Mouse (Mus musculus) myocyte (in vitro differentiated cells): ENCODE results near the gene Efna4.

Experiments
- CEBPB ChIP-seq: IDR thresholded peaks from 2 replicates; pipeline ENCODE4 v1.6.1; 2011; ENCODE audit warnings: mild to moderate bottlenecking, moderate library complexity; ENCODE audit not compliant: poor library complexity, insufficient read depth, severe bottlenecking
- E2F4 ChIP-seq: IDR thresholded peaks from one replicate; pipeline ENCODE4 v1.6.1; 2011; ENCODE audit warnings: mild to moderate bottlenecking, control low read depth, moderate library complexity; ENCODE audit not compliant: insufficient read depth
- MAX ChIP-seq: IDR thresholded peaks from one replicate; pipeline ENCODE4 v1.6.1; 2011; ENCODE audit warnings: low read depth, mild to moderate bottlenecking, control low read depth
- MYOD1 ChIP-seq, 3 experiments: IDR thresholded peaks; one replicate each; pipeline ENCODE4 v1.6.1; 2011; ENCODE audit warnings: control low read depth in 2 of 3, low read depth in 2 of 3, mild to moderate bottlenecking in 2 of 3, moderate library complexity in 1 of 3; ENCODE audit not compliant: insufficient read length in 2 of 3, control insufficient read depth in 1 of 3
- MYOG ChIP-seq, 3 experiments: IDR thresholded peaks; one replicate each; pipeline ENCODE4 v1.6.1; 2011; ENCODE audit warnings: control low read depth in 2 of 3, low read depth in 2 of 3, mild to moderate bottlenecking in 2 of 3; ENCODE audit not compliant: insufficient read length in 2 of 3, control insufficient read depth in 1 of 3, insufficient read depth in 1 of 3
- POLR2A ChIP-seq: IDR thresholded peaks from one replicate; pipeline ENCODE4 v1.6.1; 2011; ENCODE audit warnings: low read depth, mild to moderate bottlenecking, control low read depth, moderate library complexity; ENCODE audit not compliant: insufficient read length
- POLR2AphosphoS2 ChIP-seq: IDR thresholded peaks from one replicate; pipeline ENCODE4 v1.6.1; 2011; ENCODE audit warnings: low read depth, control low read depth; ENCODE audit not compliant: insufficient read length
- SRF ChIP-seq: IDR thresholded peaks from one replicate; pipeline ENCODE4 v1.6.1; 2011; ENCODE audit warnings: low read depth; ENCODE audit not compliant: control insufficient read depth, insufficient read length
- TCF12 ChIP-seq: IDR thresholded peaks from one replicate; pipeline ENCODE4 v1.6.1; 2011; ENCODE audit warnings: mild to moderate bottlenecking, control low read depth; ENCODE audit not compliant: poor library complexity, insufficient read depth, severe bottlenecking
- USF1 ChIP-seq: IDR thresholded peaks from one replicate; pipeline ENCODE4 v1.6.1; 2011; ENCODE audit warnings: low read depth, mild to moderate bottlenecking, control low read depth, moderate library complexity

DNA sequence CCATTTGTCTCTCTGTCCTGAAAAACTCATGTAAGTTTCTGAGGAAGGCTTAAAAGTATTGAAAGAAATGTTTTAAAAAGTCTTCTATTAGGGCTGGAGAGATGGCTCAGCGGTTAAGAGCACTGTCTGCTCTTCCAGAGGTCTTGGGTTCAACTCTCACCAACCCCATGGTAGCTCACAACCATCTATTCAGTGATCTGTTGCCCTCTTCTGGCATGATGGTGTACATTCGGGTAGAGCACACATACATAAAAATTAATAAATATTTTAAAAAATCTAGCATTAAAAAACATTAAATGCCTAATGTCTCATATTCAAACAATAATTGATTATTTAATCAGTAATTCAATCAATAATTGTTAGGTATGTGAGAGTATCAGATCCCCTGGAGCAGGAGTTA lies 37.3 kb downstream of the Efna4 start:
- TF ChIP-seq POLR2A (no peak), MYOG (IDR thresholded peaks at IDR 0.05; ENCODE audit: control insufficient read depth in 1 of 3, insufficient read depth in 1 of 3, insufficient read length in 2 of 3, low read depth in 2 of 3) (no peak), MAX (no peak), USF1 (no peak), MYOD1 (IDR thresholded peaks at IDR 0.05; ENCODE audit: control insufficient read depth in 1 of 3, insufficient read length in 2 of 3, low read depth in 2 of 3) (no peak), E2F4 (no peak), SRF (no peak), TCF12 (no peak), CEBPB (no peak), POLR2AphosphoS2 (no peak)
